In the genomic region with DNA sequence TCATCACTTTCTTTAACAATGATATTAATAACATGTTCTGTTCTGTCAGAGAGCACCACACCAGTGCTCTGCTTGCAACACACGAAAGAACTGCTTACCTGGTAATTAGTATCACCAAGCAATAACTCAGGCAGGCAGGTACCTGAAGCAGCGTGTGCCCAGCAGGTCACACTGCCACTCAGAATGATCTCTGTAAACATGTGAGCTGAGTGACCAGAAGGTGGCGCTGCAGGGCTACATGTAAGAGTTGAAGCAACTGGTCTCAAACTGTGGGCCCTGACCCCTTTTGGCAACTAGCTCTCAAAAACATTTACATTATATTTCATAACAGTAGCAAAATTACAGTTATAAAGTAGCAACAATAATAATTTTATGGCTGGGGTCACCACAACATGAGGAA, we compare ENCODE assay signal across 9 mouse cellular contexts. TPM values are rescaled to one million over a fixed set of nuclear protein-coding genes. Genes with fewer than 3 reads are reported as not detected.
DNase-seq lines count a peak whose midpoint lies in the region; ATAC-seq and TF ChIP-seq lines count a peak whose summit lies in the region.
"Had no signal": no experiment of that assay in that cellular context is flagged by ENCODE, and none has a peak within 500 bp of the region (broad histone marks: within the 10 kb centered on the region; RNA-seq: fewer than 3 reads in every experiment).

No protein-coding gene starts in this region.

- no peaks in the 10 kb centered on the region for H3K4me1 ChIP-seq in cerebellum, adult 2 months (ENCODE audit: control insufficient read depth, insufficient read depth, low read length)
- no peaks in the 10 kb centered on the region for H3K4me1 ChIP-seq in kidney, adult 2 months (ENCODE audit: control insufficient read depth, insufficient read depth, low read length)
- H3K4me1 ChIP-seq in liver, embryonic 11.5 days (replicated peaks; ENCODE audit: control insufficient read depth, insufficient read depth, low read length): no peaks in the 10 kb centered on the region

- peak; percentile 70; the same call in 1 of the 2 replicates for TF ChIP-seq CTCF in cerebellum, adult 2 months (IDR thresholded peaks at IDR 0.05; ENCODE audit: borderline replicate concordance, insufficient read depth, low read depth, low read length)
- TF ChIP-seq CTCF in kidney, adult 2 months (conservative IDR thresholded peaks at IDR 0.05; ENCODE audit: insufficient read depth, insufficient read length, low read depth, low read length): peak; percentile 91

- WGBS in cerebellum, adult 2 months: 14% methylated on average over 3 of the region's 3 CpGs
- WGBS in kidney, adult 2 months: 15% methylated on average over 3 of the region's 3 CpGs
- 11% methylated on average over 3 of the region's 3 CpGs for WGBS in liver, embryonic 11.5 days

- 0 out of 2 replicates have a peak, but pooled peaks cover 2% of the 10 kb centered on the region for H3K36me3 ChIP-seq in kidney, adult 2 months (ENCODE audit: control insufficient read depth, insufficient read depth, low read length)
- H3K36me3 ChIP-seq in liver, embryonic 11.5 days (ENCODE audit: control insufficient read depth, insufficient read depth, low read length): no peaks in the 10 kb centered on the region

- DNase-seq in 3T3-L1 (ENCODE audit: low read depth, low spot score): peak; percentile 81
- DNase-seq in MN1 (ENCODE audit: low spot score): peak; percentile 48
- DNase-seq in cerebellum, adult 2 months: peak; percentile 28 to 54
- DNase-seq in frontal cortex, postnatal 14 days (ENCODE audit: low spot score in 2 of 2): peak; percentile 27 to 45
- DNase-seq in kidney, adult 2 months: peak; percentile 66
- DNase-seq in liver, embryonic 11.5 days (ENCODE audit: low spot score): peak; percentile 41
- DNase-seq in thymus, postnatal 14 days: peak; percentile 86

- no peaks in the 10 kb centered on the region for H3K27me3 ChIP-seq in cerebellum, adult 2 months (ENCODE audit: control insufficient read depth, insufficient read depth, low read length)
- no peaks in the 10 kb centered on the region for H3K27me3 ChIP-seq in kidney, adult 2 months (replicated peaks; ENCODE audit: control insufficient read depth, insufficient read depth, low read length)
- no peaks in the 10 kb centered on the region for H3K27me3 ChIP-seq in liver, embryonic 11.5 days (replicated peaks; ENCODE audit: control insufficient read depth, insufficient read depth, low read length)

- no peak overlapping the region for H3K9ac ChIP-seq in liver, embryonic 11.5 days (ENCODE audit: low read depth, low read length)

- no peak for TF ChIP-seq POLR2A in cerebellum, adult 2 months (IDR thresholded peaks at IDR 0.05; ENCODE audit: borderline replicate concordance, insufficient read depth, low read length)
- no peak for TF ChIP-seq POLR2A in kidney, adult 2 months (IDR thresholded peaks at IDR 0.05; ENCODE audit: low read depth, low read length)

- no peak overlapping the region for H3K4me3 ChIP-seq in cerebellum, adult 2 months (replicated peaks; ENCODE audit: insufficient read depth, low read depth, low read length)
- H3K4me3 ChIP-seq in kidney, adult 2 months (ENCODE audit: insufficient read depth, low read depth, low read length): no peak overlapping the region
- no peak overlapping the region for H3K4me3 ChIP-seq in liver, embryonic 11.5 days (ENCODE audit: low read depth, low read length)

- no peaks in the 10 kb centered on the region for H3K9me3 ChIP-seq in liver, embryonic 11.5 days (ENCODE audit: control insufficient read depth, low read length)

- H3K27ac ChIP-seq in cerebellum, adult 2 months (ENCODE audit: insufficient read depth, low read length): no peak overlapping the region
- H3K27ac ChIP-seq in kidney, adult 2 months (ENCODE audit: insufficient read depth, low read depth, low read length): no peak overlapping the region
- no peak overlapping the region for H3K27ac ChIP-seq in liver, embryonic 11.5 days (ENCODE audit: low read depth, low read length)

- no peak overlapping the region for H3K4me2 ChIP-seq in liver, embryonic 11.5 days

- no peak; the same call in 1 of the 2 replicates for ATAC-seq in liver, embryonic 11.5 days (replicated peaks; ENCODE audit: low FRiP score)
- peak; percentile 75; the same call in 1 of the 2 replicates for ATAC-seq in neutrophil, adult 5-6 weeks (ENCODE audit: extremely low read depth, insufficient number of reproducible peaks, low FRiP score, poor library complexity, severe bottlenecking)

RNA-seq across cellular contexts. Expression of gene Hus1b, which starts 59.1 kb away (rescaled TPM):
- 0.26 and 0.27 TPM in 2 replicates for polyA plus RNA-seq in cerebellum, adult 2 months (2012; rRNA removed)
- polyA plus RNA-seq in kidney, adult 2 months (2012; rRNA removed): 0.12 TPM in 1 of 2 replicates, not detected in the other
- 0.21 TPM in 1 of 2 replicates, not detected in the other for polyA plus RNA-seq in liver, embryonic 11.5 days (2014; fragmentation: Nextera tagmentation; extraction: Ambion mirVana)
- total RNA-seq in neutrophil, adult 5-6 weeks (2017): 1.8 and 1.9 TPM in 2 replicates
- polyA plus RNA-seq: heart, embryonic 14.5 days had no signal

Comparison
In these comparisons a context has a peak if more than half of its experiments do, and no peak if none do; other contexts are left out.
1. DNase-seq: peak in every context shown above with its lines; median percentile 86 in thymus, postnatal 14 days; 81 in 3T3-L1; 66 in kidney, adult 2 months; 48 in MN1; 41 in cerebellum, adult 2 months; 41 in liver, embryonic 11.5 days; 36 in frontal cortex, postnatal 14 days.